Mouse (Mus musculus) spleen, adult 2 months (tissue): Measurements from ENCODE around the gene Socs5.
"Not testable (repeated sequence)": the region's sequence is repeated elsewhere in the genome, so short reads cannot be mapped to it uniquely, and the experiment has no call there.

ENCODE experiments used
- CTCF ChIP-seq: fragments of 200-500 bp; IDR thresholded peaks from 2 replicates; pipeline ENCODE4 v1.5.1; 2011; ENCODE audit warnings: mild to moderate bottlenecking, inconsistent platforms; ENCODE audit not compliant: insufficient read depth, insufficient read length, insufficient replicate concordance; ENCODE audit errors: extremely low read depth
- POLR2A ChIP-seq: fragments of 200-500 bp; IDR thresholded peaks from 2 replicates; pipeline ENCODE4 v1.6.1; 2011; ENCODE audit warnings: low read depth, low read length, inconsistent platforms

DNA sequence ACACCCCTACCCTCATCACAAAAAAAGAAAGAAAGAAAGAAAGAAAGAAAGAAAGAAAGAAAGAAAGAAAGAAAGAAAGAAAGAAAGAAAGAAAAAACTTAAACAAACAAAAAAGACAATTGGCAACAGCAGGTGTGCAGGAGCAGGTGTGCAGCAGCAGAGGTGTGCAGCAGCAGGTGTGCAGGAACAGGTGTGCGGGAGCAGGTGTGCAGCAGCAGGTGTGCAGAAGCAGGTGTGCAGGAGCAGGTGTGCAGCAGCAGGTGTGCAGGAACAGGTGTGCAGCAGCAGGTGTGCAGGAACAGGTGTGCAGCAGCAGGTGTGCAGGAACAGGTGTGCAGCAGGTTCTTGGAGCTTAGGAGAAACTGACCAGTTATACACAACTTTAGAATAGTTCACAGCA, 35.3 kb upstream of the Socs5 start:
- not testable (repeated sequence) for TF ChIP-seq CTCF, POLR2A
